In the genomic region with DNA sequence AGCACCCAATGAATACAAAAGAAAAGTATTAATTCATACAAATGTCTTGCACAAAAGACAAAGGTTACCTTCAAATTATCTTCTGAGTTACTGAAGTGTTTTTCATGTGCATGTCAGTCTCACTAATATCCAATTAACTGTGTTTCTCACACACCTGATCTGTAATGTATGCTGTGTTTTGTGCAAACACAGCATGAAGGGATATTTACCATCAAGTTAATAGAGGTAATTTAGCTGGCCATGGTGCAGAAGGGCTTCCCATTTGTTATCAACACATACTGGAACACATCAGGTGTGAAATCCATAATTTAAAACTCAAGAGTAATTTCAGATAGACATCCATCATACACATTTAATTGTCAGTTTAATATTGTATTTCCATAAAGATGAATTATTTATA, we compare ENCODE assay signal across 18 mouse cellular contexts.
"Had no signal": no experiment of that assay in that cellular context is flagged by ENCODE, and none has a peak within 500 bp of the region (broad histone marks: within the 10 kb centered on the region; RNA-seq: fewer than 3 reads in every experiment).

No protein-coding gene starts in this region.

- H3K27me3 ChIP-seq: liver, embryonic 13.5 days; neural tube, embryonic 13.5 days had no signal

- DNase-seq: kidney, postnatal 25 days; layer of hippocampus, adult 9-11 months; liver, embryonic 13.5 days; lung, adult 2 months; lung, postnatal 14 days; lung, postnatal 4 days; midbrain, embryonic 14.5 days; right cerebral cortex, adult 18-20 months; right cerebral cortex, postnatal 14 days; right cerebral cortex, postnatal 4 days; thymus, adult 2 months; thymus, postnatal 14 days; thymus, postnatal 4 days had no signal

- H3K9me3 ChIP-seq: liver, embryonic 13.5 days; neural tube, embryonic 13.5 days had no signal

- H3K27ac ChIP-seq: kidney, postnatal 0 days; layer of hippocampus, adult 2 months; liver, embryonic 13.5 days; neural tube, embryonic 13.5 days; stomach, postnatal 0 days had no signal

- H3K9ac ChIP-seq: liver, embryonic 13.5 days; neural tube, embryonic 13.5 days had no signal

- H3K4me2 ChIP-seq: liver, embryonic 13.5 days; midbrain, embryonic 11.5 days; neural tube, embryonic 13.5 days had no signal

- H3K4me3 ChIP-seq: layer of hippocampus, adult 2 months; liver, embryonic 13.5 days; neural tube, embryonic 13.5 days had no signal

- H3K36me3 ChIP-seq: liver, embryonic 13.5 days; neural tube, embryonic 13.5 days had no signal

- H3K4me1 ChIP-seq: liver, embryonic 13.5 days; neural tube, embryonic 13.5 days had no signal
